Mouse (Mus musculus) frontal cortex, adult (tissue): Measurements from ENCODE around the gene Ociad1.
"Not testable (repeated sequence)": the region's sequence is repeated elsewhere in the genome, so short reads cannot be mapped to it uniquely, and the experiment has no call there.

Experiments used
- ATAC-seq: cut with Nextera tagmentation; 2 replicates; pipeline ENCODE4 v1.9.2; 2017; ENCODE audit warnings: mild to moderate bottlenecking, moderate library complexity, mixed read lengths; ENCODE audit not compliant: low TSS enrichment

The Ociad1 gene

DNA sequence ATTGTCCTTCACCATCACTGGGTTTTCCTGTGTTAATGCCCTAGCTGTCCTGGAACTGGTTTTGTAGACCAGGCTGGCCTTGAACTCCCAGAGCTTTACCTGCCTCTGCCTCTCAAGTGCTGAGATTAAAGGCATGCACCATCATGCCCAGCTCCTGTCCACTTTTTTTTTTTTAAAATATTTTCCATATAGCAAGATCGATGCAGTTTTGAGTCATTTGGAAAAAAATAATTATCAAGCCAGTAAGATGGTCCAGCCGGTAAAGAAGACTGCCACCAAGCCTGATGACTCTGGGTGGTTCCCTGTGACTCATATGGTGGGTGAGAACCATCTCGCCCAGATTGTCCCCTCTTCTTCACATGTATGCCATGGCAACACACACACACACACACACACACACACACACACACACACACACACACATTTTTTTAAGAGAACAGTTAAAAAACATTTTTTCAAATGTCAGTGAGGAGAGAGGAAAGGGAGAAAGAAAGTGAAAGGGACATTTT is 7.1 kb upstream of the Ociad1 start:
- ATAC-seq: no peak

DNA sequence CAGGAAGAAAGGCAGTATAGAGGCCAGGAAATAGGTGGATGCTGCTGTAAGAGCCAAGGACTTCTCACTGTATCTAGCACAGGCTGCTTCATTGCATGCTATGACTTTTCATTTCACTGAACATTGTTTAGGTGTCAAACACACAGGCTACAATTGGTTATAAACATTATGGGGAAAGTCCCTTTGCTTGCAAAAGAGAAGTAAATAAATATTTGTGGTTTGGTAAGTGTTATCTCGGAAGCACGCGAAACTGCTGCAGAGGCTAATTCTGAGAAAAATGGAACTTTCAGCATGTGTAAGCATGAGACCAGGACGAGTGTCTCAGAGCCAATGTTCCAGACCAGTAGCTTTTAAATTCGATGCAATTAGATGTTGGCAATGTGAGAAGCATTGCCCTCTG is 6.0 kb upstream of the Ociad1 start:
- no peak for ATAC-seq

DNA sequence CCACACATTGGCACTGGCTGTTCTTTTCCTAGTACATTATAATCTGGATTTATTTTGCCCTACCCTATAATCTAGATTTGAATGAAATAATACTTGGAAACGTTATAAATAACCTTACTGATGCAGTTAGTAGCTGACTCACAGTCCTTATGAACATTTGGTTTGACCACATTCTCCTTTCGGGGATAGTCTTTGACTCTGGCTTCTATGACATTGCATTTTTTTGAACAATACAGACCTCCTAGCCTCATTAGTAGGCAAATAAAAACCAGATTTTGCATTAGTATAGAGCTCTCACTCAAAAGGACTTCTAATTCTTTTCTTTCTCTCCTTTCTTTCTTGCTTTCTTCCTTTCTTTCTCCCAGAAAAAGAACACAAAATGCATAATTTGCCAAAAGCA is 2.7 kb upstream of the Ociad1 start:
- ATAC-seq: no peak

DNA sequence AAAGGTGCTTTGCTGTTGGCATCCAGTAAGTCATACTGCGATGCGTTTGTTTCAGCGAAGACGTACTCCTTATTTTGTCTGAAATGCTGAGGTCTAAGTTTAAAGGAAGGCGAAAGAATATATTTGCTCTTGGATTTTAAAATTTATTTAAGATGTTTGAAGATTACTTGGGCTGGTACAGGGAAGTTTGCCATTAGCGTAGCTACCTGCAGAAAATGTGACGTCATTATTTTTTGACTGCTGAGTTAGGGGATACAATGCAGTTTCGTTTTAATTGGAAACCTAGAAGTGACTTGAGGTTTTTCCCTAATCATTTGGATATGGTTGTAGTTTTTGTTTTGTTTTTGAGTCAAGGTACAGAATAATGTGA is 859 bp downstream of the Ociad1 start:
- no peak for ATAC-seq

DNA sequence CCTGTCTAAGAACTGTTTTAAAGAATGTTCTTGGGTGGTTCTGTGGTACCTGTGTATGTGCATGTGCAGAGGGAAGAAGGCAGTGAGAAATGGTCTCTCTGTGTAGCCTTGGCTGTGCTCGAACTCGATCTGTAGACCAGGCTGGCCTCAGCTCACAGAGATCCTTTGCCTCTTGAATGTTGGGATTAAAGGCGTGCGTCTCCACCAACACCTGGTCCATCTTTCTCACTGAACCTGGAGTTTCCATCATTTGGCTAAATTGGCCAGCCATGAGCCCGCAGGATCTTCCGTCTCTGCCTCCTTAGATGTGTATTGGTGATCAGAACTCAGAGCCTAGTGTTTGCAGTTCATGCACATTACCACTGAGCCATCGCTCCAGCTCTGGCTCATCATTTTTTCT is 2.4 kb downstream of the Ociad1 start:
- no peak for ATAC-seq

DNA sequence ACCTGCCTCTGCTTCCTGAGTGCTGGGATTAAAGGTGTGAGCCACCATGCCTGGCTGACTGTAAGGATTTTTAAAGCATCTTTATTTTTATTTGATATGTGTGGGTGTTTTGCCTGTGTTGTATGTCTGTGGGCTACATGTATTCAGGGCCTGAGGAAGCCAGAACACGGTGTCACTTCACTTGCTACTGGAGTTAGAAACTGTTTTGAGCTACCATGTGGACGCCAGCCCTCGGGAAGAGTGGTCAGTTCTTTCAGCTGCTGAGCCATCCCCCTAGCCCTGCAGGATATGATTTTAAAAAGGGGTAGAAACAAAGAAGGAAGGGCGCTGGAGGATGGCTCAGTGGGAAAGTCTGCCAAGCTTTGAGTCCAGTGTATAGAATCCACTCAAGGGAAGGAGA is 3.3 kb downstream of the Ociad1 start:
- ATAC-seq: no peak

DNA sequence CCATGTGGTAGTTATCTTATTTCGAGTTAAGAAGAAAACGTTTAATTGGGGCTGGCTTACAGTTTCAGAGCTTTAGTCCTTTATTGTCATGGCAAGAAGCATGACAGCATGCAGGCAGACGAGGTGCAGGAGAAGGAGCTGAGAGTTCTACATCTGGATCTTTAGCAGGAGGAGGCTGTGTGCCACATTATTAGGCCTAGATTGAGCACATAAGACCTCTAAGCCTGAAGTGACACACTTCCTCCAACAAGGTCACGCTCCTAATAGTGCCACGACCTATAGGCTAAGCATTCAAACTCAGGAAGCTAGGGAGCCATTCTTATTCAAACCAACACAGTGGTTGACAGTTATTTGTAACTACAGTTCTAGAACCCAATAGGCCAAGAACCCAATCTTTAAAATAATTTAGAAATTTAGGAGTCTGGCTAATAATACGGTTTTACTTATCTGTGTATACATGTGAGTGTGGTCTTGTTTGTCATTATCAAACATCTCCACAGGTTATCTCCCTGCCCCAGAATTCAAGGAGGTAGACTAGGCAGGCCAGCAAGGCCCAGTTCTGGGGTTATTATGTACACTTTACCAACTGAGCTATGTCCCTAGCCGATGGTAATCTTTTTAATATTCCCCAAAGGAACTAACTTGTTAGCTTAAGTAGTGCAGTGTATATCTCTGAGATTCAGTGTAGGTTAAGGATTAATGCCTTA is 9.2 kb downstream of the Ociad1 start:
- ATAC-seq: no peak

DNA sequence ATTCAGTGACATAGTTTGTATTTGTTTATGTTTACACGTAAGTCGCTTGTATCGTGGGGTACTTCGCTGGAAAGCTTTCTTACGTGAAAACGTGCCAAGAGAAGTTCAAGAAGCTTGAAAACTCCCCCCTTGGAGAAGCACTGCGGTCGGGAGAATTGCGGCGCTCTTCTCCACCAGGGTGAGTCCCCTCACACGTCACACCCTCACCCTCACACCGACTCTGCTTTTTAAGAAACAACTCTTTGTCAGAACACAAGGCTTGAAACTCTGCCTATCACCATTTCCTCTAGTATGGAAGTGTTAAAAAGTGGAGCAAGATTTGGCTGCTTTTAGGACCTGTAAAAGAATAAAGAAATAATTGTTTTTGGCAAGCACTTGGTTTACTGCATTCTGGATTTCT is 11.9 kb downstream of the Ociad1 start:
- ATAC-seq: no peak

DNA sequence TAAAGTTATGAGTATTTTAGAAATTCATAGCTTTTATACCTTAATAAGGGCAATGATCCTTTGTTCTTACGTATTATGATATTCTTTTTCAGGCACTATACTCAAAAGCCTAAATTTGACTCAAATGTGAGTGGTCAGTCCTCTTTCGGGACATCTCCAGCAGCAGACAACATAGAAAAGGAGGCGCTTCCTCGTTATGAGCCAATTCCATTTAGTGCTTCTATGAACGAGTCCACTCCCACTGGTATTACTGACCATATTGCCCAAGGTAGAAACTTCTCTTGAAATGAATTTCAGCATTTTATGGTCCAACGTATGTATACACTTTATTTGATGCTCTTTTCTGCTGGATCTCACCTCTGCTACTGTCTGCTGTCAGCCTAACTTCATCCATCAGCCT is 13.9 kb downstream of the Ociad1 start:
- no peak for ATAC-seq

DNA sequence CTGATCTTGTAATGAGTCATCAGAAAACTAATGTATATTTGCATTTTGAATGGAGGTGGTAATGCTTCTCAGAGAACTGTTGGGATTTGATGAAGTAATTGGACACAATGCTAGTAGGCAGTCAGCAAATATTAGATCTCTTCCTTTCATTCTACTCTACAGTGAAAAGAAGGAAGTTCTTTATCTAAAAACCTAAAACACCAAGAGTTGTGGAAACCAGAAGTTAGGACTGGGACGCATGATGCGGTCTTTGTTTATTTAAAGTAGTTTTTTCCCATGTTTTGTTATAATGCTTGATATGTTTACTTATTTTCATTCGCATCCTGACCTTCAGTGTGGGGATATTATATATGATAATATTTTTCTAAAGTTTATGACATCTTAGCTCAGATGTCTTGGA is 14.7 kb downstream of the Ociad1 start:
- no peak for ATAC-seq

DNA sequence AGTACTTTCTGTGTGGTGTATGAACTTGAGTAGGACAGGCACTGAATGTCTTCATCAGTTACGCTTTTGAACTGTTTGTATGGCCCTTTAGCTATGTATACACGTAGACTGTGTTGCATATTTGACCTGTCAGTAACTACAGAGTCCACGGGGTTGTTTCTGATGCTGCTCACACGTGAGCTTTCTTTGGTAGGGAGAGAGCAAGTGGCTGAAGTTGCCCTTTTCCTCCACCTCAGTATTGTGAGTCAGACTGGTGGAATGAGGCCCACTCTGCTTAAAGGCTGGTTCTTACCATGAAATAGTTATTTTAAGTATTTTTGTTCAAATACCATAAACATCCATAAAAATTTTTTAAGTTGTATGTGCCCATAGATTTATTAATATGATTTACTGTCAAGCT is 16.9 kb downstream of the Ociad1 start:
- ATAC-seq: no peak

DNA sequence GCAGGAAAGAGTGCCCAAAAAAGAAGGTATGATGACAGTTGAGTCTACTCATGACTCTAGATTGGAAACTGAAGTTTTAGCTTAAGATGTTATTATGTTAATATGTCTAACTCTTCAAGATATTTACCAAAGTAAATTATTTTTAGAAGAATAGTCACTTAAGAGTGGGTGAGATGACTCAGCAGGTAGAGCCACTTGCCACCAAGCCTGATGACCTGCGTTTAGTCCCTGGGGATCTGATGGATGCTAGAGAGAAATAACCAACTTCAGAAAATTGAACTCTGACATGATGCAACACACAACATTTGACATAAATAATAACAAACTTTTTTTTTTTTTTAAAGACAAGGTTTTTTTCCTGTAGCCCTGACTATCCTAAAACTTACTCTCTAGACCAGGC is 17.8 kb downstream of the Ociad1 start:
- ATAC-seq: no peak

DNA sequence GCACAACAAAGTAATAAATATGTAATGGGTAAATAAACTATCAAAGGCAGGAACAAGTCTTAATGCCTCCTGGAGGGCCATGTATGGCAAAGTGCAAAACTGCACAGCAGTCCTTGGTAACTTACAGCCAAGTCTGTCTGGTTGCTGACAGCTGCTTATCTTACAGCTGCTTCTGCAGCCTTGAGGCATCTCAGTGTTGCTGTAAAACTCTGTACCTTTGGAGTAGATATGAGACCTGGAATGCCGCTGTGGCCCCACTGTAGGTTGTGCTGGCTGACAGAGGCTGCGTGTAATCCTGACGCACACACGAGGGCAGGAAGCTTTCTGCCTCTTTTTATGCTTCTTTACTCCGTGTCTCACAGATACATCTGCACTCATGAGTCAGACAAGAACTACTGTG is 18.9 kb downstream of the Ociad1 start:
- no peak for ATAC-seq

DNA sequence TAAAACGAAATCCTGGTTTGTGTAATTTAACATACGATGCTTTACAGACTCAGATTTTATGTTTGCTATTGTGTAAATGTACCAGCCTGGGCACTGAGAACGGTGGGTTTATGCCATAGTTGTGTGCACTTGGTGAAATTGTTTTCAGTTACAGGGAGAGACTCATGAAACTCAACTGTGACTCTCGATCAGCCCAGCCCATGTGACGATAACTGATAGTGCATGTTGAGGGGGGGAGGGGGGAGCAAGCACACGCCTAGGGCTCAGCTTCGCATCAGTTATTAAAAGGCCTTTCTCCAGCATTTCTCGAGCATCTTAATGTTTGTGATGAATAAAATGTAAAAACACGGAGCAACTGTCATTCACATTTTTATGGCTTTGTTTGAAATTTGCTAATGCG is 21.0 kb downstream of the Ociad1 start:
- no peak for ATAC-seq

DNA sequence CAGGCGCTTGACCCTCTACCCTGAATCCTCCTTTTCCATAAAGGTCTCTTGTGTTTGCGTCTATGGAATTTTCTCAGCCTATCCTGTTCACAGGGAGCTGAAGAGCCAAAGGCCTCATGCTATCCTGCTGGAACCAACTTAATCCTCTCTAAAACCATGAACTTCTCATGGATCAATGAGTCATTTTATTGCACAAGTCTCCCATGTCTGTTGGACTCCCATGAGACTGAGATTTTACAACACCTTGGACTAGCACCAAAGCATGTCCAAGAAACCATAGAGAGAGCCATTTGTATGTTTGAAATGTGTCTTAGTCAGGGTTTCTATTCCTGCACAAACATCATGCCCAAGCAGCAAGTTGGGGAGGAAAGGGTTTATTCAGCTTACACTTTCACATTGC is 22.1 kb downstream of the Ociad1 start:
- ATAC-seq: no peak

DNA sequence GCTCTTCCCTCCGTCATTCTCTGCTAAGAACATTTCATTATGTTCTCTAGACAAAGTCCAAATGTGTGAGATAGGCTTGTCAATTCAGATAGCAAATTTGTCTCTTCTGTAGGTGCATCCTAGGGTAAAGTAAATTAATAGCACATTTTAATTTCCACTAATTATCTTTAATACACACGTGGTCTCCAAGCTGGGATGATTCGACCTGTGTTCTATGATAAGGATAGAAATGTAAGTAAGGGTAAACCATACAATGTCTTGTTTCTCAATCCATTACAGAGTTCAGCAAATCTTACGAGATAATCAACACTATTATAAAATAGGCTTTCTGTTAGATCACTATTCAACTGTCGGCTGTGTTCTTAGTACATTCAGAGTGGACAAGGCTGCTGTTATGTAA is 26.7 kb downstream of the Ociad1 start:
- no peak for ATAC-seq

DNA sequence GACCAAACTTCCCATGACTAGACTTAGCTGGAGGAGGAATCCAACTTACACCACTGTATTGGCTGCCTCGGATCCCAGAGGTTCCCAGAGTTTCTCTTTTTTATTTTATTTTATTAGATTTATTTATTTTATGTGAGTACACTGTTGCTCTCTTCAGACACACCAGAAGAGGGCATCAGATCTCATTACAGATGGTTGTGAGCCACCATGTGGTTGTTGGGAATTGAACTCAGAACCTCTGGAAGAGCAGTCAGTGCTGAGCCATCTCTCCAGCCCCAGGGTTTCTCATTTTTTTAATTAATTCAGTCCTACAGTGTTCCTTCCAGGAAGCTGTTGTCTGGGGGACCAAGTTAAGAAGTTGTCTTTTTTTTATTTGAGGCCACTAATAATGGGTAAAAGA is 30.1 kb downstream of the Ociad1 start:
- not testable (repeated sequence) for ATAC-seq

DNA sequence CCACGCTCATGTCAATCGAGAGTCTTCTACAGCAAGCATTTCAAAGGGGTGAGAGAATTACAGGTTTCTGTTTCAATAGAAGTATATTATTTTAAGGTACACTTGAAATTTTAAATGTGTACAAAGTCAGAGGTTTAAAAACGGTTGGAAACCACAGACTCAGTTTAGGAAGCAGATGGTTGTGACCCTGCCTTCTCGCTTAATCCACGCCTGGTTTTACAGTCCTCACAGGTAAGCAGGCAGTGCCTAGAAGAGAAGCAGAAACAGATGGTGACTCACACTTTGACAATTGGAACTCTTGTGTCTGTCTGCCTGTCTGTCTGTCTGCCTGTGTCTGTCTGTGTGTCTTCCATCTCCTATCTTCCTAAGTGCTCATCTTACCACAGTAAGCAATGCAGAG is 31.0 kb downstream of the Ociad1 start:
- no peak for ATAC-seq

DNA sequence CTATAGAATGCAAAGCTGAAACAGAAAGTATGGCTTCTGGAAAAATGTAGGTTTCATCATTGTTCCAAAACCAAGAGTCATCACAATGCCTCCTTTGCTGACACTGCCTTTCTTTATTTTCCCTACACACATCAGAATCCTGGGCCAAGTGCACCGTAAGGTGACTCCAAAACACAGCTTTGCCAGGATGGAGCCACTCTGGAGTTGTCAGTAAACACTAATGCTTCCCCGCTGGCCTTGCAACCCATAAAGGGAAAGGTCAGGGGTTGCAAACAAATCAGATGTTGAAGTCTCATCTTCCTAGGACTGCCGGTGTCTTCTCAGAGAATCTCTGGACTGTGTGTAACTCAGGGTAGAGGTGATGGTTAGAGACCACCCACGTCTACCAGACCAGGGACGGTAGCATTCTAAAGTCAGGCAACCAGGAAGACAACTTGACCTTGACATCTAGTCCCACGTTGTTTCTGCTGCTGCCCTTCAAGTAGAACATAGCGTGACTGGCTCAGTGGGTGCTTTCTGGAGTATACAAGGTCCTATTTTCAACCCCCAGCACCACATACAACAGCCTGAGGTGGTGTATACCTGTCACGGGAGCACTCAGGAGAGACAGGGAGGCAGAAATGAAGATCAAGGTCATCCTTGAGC is 32.1 kb downstream of the Ociad1 start:
- no peak for ATAC-seq

DNA sequence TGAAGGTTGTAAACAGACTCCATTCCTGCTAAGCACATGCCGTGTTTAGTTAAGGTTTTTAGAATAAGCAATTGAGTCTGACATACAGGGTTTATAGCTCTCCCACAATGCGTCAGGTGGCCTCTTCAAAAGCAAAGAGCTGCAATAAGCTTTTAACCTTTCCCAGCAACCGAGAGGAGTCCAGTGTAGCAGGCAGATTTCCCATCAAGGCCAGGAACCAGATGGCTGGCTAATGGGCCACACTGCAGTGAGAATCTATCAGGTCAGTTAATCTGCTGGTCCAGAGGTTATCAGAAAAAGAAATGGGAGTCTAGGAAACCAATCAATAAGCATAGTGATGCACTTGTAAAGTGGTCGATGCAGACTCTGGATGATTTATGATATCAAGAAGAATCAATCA is 38.4 kb downstream of the Ociad1 start:
- ATAC-seq: no peak

DNA sequence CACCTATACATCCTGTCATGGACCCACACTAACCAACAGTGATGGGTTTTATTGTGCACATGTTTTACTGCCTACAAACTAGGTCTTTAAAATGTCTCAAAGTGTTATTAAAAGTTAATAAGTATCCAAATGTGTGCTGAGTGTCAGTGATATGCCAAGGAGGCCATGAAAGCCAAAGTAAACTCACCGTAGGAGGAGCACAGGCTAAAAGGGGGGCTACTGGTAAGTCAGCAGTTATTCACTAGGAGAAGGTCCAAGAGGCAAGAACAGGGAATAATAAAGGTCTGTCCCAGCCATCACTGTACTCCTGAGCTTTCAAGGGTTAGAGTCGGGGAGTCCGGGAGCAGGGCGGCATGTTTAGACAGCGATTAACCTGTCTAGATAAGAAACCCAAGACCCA is 43.9 kb downstream of the Ociad1 start:
- no peak for ATAC-seq

DNA sequence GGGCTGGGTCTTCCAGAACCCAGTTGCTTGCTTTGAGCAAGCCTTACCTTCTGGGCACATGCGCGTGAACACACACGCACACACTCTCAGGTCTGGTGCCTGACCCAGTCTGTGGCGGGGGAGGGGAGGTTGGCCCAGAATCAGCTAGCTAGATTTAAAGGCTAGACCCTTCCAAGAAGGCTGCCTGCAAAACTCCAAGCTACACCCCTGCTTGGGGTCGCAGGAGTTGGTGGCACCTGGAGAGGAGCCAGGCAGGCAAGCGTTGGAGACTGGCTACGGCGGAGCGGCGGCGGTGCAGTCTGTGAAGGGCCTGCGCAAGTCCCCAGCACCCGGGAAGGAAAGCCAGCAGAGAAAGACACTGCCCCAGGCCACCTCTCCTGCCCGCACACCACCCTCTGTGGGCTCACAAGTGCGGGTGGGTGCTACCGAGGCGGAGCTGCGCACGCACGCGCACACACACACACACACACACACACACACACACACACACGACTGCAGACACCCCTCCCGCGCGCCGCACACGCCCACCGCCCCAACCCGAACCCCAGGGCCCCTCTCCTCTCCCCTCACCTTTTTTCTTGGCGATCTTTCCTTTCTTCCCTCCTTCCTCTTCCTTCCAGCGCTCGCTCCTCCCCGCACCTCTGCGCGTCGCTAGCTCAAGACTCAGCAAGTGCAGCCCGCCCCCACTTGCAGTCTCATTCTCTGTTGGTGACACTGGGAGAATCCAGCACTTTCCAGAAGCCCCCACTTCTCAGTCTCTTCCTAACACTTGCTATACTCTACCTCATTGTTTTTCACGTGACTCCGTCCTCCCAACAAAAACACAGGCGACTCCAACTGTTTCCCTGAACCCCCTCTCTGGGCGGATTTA is 45.6 kb downstream of the Ociad1 start:
- peak; percentile 67 for ATAC-seq

DNA sequence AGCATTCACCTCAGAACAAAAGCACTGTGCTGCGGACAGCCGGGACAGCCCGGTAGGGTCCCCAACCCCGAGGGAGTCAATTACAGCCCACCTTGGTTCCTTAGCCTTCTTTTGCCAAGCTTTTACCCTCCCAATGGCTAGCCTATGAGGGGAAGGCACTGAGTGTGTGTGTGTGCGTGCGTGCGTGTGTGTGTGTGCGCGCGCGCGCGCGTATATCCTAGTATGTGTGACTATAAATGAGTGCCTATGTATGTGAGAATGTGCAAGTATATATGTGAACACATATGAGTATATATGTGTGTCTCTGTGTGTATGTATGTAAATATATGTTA is 46.2 kb downstream of the Ociad1 start:
- ATAC-seq: peak; percentile 6
